Mouse (Mus musculus) heart, postnatal 36 days (tissue): Measurements from ENCODE around the gene Snrpf. TPM values are rescaled to one million over a fixed set of nuclear protein-coding genes. Genes with fewer than 3 reads are reported as not detected.
A peak's percentile ranks its signal among the peaks of the same experiment; 100 is the strongest.
"Not testable (repeated sequence)": the region's sequence is repeated elsewhere in the genome, so short reads cannot be mapped to it uniquely, and the experiment has no call there.

Source experiments
- DNase-seq, 2 experiments: peaks; one replicate each; pipeline ENCODE4 v3.0.0; 2021 to 2022
- intact Hi-C: fragments of 180-260 bp; cut with DNase I; formaldehyde crosslinking; loops from one replicate; pipeline ENCODE4 v1.15.1; 2025
- total RNA-seq, 2 experiments: library from RNA; stranded (reverse); gene quantifications; 2 replicates each; pipeline ENCODE4 v1.2.3; 2021

Gene Snrpf
- total RNA-seq, 2 experiments from 2014 or later = 7.4 to 11.5 TPM

DNA sequence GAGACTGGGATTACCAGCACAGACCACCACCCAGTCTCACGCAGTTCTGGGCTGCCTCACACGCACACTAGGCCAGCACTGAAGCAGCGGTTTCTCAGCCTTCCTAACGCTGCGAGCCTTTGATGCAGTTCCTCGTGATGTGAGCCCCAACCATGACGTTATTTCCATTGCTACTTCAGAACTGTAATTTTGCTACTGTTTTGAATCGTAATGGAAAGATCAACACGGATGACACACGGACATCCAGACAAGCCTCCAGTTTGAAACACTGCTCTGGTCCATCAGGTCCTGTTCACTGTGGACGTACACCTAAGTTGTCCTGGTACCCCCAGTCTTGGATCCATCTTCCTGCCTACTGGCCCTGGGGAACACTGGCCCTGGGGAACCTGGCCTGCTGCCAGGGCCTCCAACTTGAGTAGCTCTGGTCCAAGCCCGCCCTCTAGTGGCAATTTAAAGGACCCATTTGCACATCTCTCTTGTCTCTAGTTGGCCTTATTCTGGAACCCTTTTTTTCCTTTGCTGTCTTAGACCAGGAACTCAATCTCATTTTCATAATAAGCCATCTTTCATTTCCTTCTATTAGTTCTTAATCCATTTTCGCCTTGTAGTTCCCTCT is 12.1 kb downstream of the Snrpf start:
- DNase-seq = peak; percentile 56 to 71
- intact Hi-C loops = loop anchor here (5.0 to 10.0 kb wide), 2 partner anchors 285 to 533 kb away; no protein-coding TSS in a partner anchor

DNA sequence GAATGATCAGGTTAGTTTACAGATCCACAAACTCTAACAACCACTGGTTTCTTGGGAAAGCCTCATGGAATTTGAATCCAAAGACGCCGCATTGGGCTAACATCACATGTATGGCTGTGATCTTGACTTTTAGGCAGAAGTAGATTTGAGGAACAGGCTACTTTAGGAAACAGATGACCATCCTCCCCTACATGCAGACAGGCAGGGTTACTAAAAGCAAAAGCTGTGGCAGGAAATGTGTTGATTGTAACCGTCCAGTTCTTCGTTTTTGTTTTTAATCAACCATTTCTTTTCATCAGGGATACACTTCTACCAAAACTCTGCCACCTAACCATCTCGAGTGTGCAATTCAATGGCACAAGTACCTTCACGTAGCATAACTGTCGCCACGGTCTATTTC is 13.5 kb downstream of the Snrpf start:
- intact Hi-C loops = loop anchor here (5.0 to 10.0 kb wide), 2 partner anchors 284 to 531 kb away; no protein-coding TSS in a partner anchor
- DNase-seq = no peak

DNA sequence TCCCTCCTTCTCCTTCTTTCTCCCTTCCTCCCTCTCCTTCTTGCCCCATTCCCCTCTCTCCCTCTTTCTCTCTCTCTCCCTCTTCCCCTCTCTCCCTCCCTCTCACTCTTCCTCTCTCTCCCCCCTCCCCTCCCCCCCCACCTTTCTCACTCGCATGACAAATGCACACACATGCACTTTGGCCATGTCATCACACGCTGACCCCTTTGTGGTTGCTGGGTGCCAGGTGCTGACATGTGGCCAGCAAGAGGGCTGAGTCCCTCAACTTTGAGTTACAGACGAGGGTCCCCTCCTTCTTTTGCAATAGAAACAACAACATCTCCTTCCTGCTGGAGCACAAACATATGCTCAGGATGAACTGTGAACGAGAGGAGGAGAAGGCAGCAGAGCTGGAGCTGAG is 14.5 kb downstream of the Snrpf start:
- DNase-seq = no peak
- intact Hi-C loops = loop anchor here (5.0 to 10.0 kb wide), 2 partner anchors 283 to 530 kb away; no protein-coding TSS in a partner anchor

GRCm38 (mm10) chr10:93572209-93572608 is 17.3 kb downstream of the Snrpf start:
- intact Hi-C loops = loop anchor here (10.0 kb wide), 1 partner anchor 527 kb away; no protein-coding TSS in a partner anchor
- DNase-seq = no peak

DNA sequence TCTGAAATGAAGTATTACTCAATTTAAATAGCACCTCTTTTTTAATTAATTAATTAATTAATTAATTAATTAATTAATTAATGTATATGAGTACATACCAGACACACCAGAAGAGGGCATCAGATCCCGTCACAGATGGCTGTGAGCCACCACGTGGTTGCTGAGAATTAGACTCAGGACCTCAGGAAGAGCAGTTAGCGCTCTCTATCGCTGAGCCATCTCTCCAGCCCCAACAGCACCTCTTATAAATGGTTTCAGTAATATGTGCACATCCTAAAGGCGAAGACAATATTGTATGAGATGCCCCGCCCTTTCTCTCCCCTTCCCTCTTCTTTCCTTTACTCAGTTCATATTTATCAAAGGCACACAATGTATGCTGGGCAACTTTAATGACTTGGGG is 20.8 kb downstream of the Snrpf start:
- intact Hi-C loops = no loop called here

GRCm38 (mm10) chr10:93567841-93568566 is 21.5 kb downstream of the Snrpf start:
- intact Hi-C loops = no loop called here
- DNase-seq = no peak

More for the DNA sequence above, 20.8 kb downstream of the Snrpf start:
- no peak for DNase-seq

GRCm38 (mm10) chr10:93567066-93567465 is 22.4 kb downstream of the Snrpf start:
- no peak for DNase-seq
- intact Hi-C loops = no loop called here

GRCm38 (mm10) chr10:93564518-93565090 is 24.9 kb downstream of the Snrpf start:
- DNase-seq = no peak
- intact Hi-C loops = no loop called here

DNA sequence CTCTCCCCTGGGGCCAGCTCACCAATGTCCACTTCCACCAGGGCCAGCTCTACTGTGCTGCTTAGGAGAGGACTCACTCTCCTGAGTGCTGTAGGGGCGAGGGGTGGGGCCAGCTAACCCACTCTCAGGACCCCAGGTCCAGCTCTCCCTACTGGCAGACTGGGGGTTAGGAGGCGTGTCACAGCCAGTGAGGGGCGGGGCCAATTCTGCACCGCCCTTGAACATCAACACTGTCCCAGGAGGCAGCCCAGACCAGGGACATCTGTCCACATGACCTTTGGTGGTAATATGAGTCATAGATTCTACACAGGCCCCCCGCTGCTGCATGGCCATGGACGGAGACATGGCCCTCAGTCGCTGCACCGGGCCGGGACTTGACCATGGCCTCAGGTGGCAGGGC is 29.7 kb downstream of the Snrpf start:
- intact Hi-C loops = no loop called here
- DNase-seq = no peak

- intact Hi-C loops, DNase-seq: not testable (repeated sequence)
Observed at GRCm38 (mm10) chr10:93557971-93558370, 31.5 kb downstream of the Snrpf start.

- intact Hi-C loops = no loop called here
- DNase-seq = no peak
Observed at GRCm38 (mm10) chr10:93552596-93552995, 36.9 kb downstream of the Snrpf start.

DNA sequence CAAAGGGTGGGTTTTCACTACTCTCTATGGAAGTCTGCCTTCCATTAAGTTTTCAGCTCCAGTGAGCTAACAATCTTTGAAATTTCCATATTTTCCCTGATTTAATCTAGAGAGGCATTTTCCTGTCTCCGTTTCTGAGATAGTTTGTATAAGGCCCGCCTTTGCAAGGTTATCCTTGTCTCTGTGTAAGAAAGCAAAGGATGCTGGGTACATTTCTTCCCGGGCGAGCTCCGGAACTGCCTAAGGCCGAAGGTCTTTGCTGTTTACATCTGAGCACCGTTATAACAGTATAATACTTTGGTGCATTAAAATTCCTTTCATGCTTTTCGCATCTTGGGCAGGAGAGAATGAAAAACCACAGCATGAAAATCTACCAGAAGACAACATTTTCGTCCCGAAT is 39.7 kb downstream of the Snrpf start:
- DNase-seq = no peak
- intact Hi-C loops = loop anchor here (1.0 to 10.0 kb wide), 3 partner anchors 63 to 485 kb away; no protein-coding TSS in a partner anchor

DNA sequence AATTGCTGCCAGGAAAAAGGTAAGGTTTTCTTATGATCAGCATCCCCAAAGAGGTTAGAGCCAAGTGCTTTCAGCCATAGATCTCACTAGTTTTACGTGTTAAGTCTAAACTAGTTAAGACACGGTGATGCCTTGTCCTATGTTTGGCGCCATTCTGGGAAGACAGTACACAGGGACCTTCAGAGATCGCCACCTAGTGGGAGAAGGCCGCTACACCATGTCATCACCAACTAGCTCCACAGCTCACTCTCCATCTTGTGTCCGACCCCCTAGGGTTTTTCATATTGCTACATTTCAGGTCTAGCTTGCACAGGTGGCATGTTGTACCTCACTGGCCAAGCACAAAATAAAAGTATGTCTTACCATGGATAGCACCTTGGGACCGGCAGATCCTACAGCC is 40.5 kb downstream of the Snrpf start:
- intact Hi-C loops = loop anchor here (1.0 to 10.0 kb wide), 3 partner anchors 62 to 484 kb away; no protein-coding TSS in a partner anchor
- DNase-seq = peak; percentile 71 to 84

GRCm38 (mm10) chr10:93547741-93548270 is 41.7 kb downstream of the Snrpf start:
- no peak for DNase-seq
- intact Hi-C loops = loop anchor here (2.0 to 10.0 kb wide), 2 partner anchors 61 to 483 kb away; no protein-coding TSS in a partner anchor

DNA sequence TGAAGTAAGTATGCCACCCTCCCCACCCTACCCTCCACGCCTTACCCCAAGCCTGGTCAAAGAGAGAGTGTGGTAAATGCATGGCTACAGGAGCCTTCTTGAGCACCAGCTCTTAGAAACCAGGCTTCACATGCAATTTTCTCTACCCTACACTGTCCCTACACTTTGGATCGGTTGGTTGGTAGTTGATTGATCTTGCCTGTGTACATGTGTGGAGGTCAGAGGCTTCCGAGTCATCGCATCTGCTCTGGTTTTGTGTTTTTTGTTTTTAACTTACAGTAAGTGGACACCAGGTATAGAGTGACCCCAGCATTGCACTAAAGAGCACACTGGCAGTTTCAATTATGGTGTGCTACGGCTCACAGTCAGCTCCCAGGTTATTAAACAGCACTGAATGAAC is 45.3 kb downstream of the Snrpf start:
- intact Hi-C loops = loop anchor here (10.0 kb wide), 1 partner anchor 479 kb away; no protein-coding TSS in a partner anchor
- no peak for DNase-seq

GRCm38 (mm10) chr10:93543176-93543575 is 46.3 kb downstream of the Snrpf start:
- no peak for DNase-seq
- intact Hi-C loops = loop anchor here (10.0 kb wide), 1 partner anchor 478 kb away; no protein-coding TSS in a partner anchor

GRCm38 (mm10) chr10:93542356-93542755 is 47.1 kb downstream of the Snrpf start:
- intact Hi-C loops = loop anchor here (10.0 kb wide), 1 partner anchor 478 kb away; no protein-coding TSS in a partner anchor
- no peak for DNase-seq

GRCm38 (mm10) chr10:93541585-93541984 is 47.9 kb downstream of the Snrpf start:
- intact Hi-C loops = loop anchor here (10.0 kb wide), 1 partner anchor 477 kb away; no protein-coding TSS in a partner anchor

DNA sequence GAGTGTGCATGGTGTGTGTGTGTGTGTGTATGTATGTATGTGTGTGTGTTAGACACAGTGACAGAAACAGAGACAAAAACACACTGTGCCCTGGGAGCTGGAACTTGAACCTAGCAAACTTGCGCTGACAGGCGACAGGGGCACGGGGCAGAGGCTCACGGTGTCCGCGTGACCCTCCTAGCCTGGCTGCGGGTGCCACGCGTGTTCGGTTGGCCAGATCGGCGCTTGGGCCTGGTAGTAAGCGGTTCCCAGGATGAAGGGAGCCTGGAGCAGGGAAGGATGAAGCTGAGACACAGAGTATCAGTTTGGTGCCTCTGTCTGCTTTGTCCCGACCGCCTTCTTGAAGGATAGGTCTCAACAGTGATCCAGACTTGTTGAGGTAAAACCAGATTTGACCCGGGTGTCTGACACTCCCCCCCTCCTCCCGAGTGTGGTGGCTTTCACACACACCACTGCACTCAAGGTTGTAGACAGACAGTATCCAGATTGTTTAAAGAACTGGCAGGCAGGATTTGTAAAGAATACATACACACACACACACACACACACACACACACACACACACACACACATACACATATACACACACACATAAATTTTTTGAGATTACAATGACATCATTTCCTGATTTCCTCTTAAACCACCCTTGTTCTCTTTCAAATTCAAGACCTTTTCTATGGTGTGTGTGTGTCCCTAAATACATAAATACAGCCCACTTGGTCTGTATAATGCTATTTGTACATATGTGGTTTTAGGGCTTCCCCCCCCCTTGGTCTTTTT is 48.9 kb downstream of the Snrpf start, which contains the start of gene Ccdc38:
Ccdc38 (plus strand) TSS at position 202 of the 780 bp plus-strand sequence.
- intact Hi-C loops = loop anchor here (10.0 kb wide), 1 partner anchor 476 kb away; no protein-coding TSS in a partner anchor
- DNase-seq = peak in 1 of 2 experiments; percentile 18

More at GRCm38 (mm10) chr10:93541585-93541984, 47.9 kb downstream of the Snrpf start:
- DNase-seq = no peak
